Mouse (Mus musculus) ES-E14 (cell line): ENCODE results near the gene Ypel2. TPM values are rescaled to one million over a fixed set of nuclear protein-coding genes. Genes with fewer than 3 reads are reported as not detected.

Experiments
- DNase-seq: peaks from one replicate; pipeline ENCODE4 v3.0.0-alpha.2; 2013; ENCODE audit warnings: low read depth, low spot score
- H3K27ac ChIP-seq: 2 replicates; pipeline ENCODE4 v1.5.1; 2012; ENCODE audit warnings: low read depth, mild to moderate bottlenecking, low read length, moderate library complexity, mixed read lengths; ENCODE audit not compliant: poor library complexity, insufficient read depth, severe bottlenecking
- H3K36me3 ChIP-seq: 2 replicates; pipeline ENCODE4 v1.6.1; 2012; ENCODE audit warnings: mild to moderate bottlenecking, low read length, moderate library complexity, mixed read lengths; ENCODE audit not compliant: control insufficient read depth, poor library complexity, insufficient read depth, severe bottlenecking
- H3K4me1 ChIP-seq, 2 experiments: fragments of 150-350 bp in 1 of 2; sonication (generic) in 1 of 2; 2 replicates each; pipeline ENCODE4 v1.6.1; 2012; ENCODE audit warnings: low read length in 2 of 2, mild to moderate bottlenecking in 1 of 2, mixed read lengths in 1 of 2; ENCODE audit not compliant: control insufficient read depth in 2 of 2, insufficient read depth in 2 of 2, poor library complexity in 1 of 2
- H3K4me3 ChIP-seq, 2 experiments: fragments of 150-350 bp in 1 of 2; sonication (generic) in 1 of 2; 2 replicates each; pipeline ENCODE4 v1.5.1; 2012; ENCODE audit warnings: low read length in 2 of 2, low read depth in 1 of 2, mild to moderate bottlenecking in 1 of 2, mixed read lengths in 1 of 2; ENCODE audit not compliant: insufficient read depth in 1 of 2, poor library complexity in 1 of 2, severe bottlenecking in 1 of 2
- H3K9ac ChIP-seq: 2 replicates; pipeline ENCODE4 v1.6.1; 2012; ENCODE audit warnings: low read depth, mild to moderate bottlenecking, low read length, mixed read lengths; ENCODE audit not compliant: poor library complexity, insufficient read depth, severe bottlenecking
- H3K9me3 ChIP-seq: fragments of 150-350 bp; sonication (generic); 2 replicates; pipeline ENCODE4 v1.6.1; 2012; ENCODE audit warnings: low read depth, mild to moderate bottlenecking, low read length; ENCODE audit not compliant: control insufficient read depth, insufficient read depth
- CHD2 ChIP-seq: IDR thresholded peaks from 2 replicates; pipeline ENCODE4 v1.6.1; 2014; ENCODE audit warnings: mild to moderate bottlenecking, low read depth, low read length, inconsistent platforms
- HCFC1 ChIP-seq: IDR thresholded peaks from 2 replicates; pipeline ENCODE4 v1.6.1; 2012; ENCODE audit warnings: low read length, inconsistent platforms, borderline replicate concordance; ENCODE audit not compliant: insufficient read depth
- MAFK ChIP-seq: IDR thresholded peaks from 2 replicates; pipeline ENCODE4 v1.6.1; 2014; ENCODE audit warnings: mild to moderate bottlenecking, low read depth, low read length, inconsistent platforms; ENCODE audit not compliant: insufficient read depth
- ZC3H11A ChIP-seq: IDR thresholded peaks from 2 replicates; pipeline ENCODE4 v1.6.1; 2012; ENCODE audit warnings: low read depth, mild to moderate bottlenecking, inconsistent platforms, low read length, borderline replicate concordance
- ZNF384 ChIP-seq: IDR thresholded peaks from 2 replicates; pipeline ENCODE4 v1.6.1; 2012; ENCODE audit warnings: low read depth, low read length, inconsistent platforms
- in situ Hi-C, 2 experiments: fragments of 600-800 bp; cut with MboI; formaldehyde crosslinking; loops; one replicate each; pipeline ENCODE4 v1.15.1; 2025; ENCODE audit warnings: low sequenced_read_pairs in 2 of 2, inconsistent platforms in 1 of 2; ENCODE audit not compliant: unreplicated experiment in 2 of 2
- total RNA-seq: library from RNA; depleted of rRNA; stranded (reverse); fragments of 300-350 nt; gene quantifications from 2 replicates; pipeline ENCODE4 v1.2.3, GENCODE M21; 2012

The Ypel2 gene
- total RNA-seq, 1 experiment, result 3.6 TPM

DNA sequence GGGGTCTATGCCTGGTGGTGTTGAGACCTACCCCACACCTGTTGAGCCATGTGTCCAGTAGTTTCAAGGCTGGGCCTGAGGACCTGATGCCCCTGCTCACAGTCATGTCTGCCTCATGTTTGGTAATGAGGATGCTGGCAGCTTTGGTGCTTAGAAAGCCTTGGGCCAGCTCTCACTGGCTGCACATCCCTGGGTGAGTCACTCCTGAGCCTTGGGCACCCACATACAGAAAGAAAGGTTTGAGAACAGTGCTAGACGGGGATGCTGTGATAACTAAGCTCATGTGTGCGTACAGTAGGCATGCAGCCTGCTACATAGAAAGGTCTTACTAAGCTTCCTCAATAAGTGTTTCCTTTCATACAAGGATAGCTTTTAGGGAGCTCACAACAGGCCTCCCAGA lies 40.8 kb downstream of the Ypel2 start:
- no peak for TF ChIP-seq CHD2
- no peak for TF ChIP-seq ZC3H11A
- no peak for TF ChIP-seq HCFC1
- TF ChIP-seq ZNF384, result no peak
- no peak for TF ChIP-seq MAFK
- H3K4me1 ChIP-seq, result peaks cover 0 to 3% of the 10 kb centered on the region in 2 experiments; a peak in 1 of 4 replicates
- no peak overlapping the region for H3K27ac ChIP-seq
- no peaks in the 10 kb centered on the region for H3K9me3 ChIP-seq
- H3K4me3 ChIP-seq, result no peak overlapping the region
- no peaks in the 10 kb centered on the region for H3K36me3 ChIP-seq
- DNase-seq, result no peak
- in situ Hi-C loops, result no loop called here
- no peak overlapping the region for H3K9ac ChIP-seq

DNA sequence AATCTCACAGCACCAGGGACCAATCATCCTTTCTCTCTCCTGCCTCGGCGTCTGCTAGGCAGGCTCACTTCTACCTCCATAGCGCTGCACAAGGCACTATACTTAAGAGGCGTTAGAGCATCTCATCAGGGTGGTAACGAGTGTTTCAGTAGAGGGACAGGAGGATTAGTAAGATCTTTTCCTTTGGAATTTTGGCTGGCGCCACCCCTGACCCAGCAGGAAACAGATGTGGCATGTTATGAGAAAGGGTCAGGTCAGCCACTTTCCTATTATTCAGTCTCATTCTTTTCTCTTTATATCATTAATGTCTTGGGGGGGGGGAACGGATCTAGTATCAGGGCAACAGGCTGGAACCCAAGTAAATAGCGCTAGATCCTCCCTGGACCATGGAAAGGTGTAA lies 41.8 kb downstream of the Ypel2 start:
- no peak overlapping the region for H3K9ac ChIP-seq
- H3K9me3 ChIP-seq, result no peaks in the 10 kb centered on the region
- in situ Hi-C loops, result no loop called here
- peaks cover 0 to 7% of the 10 kb centered on the region in 2 experiments; a peak in 1 of 4 replicates for H3K4me1 ChIP-seq
- TF ChIP-seq MAFK, result no peak
- no peak for TF ChIP-seq CHD2
- TF ChIP-seq ZC3H11A, result no peak
- TF ChIP-seq ZNF384, result no peak
- no peak for TF ChIP-seq HCFC1
- no peak for DNase-seq
- H3K4me3 ChIP-seq, result no peak overlapping the region
- no peak overlapping the region for H3K27ac ChIP-seq
- H3K36me3 ChIP-seq, result no peaks in the 10 kb centered on the region

DNA sequence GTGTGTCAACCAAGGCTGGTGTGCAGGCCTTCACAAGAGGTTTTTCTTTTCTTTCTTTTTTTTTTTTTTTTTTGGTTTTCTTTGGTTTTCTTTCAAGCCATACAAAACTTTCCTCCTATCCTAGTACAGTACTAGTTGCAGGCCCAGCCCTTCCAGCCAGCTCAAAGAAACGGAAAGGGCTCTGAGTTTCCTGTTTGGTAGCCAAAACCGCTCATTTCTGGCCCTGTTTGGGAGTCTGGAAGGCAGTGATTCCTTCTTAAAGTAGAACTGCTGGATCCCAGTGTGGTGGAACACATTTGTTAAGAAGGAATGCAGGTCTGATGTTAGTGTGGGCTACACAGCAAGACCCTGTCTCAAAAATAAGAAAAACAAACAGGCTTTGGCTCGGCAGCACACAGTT lies 43.0 kb downstream of the Ypel2 start:
- H3K9me3 ChIP-seq, result no peaks in the 10 kb centered on the region
- H3K36me3 ChIP-seq, result no peaks in the 10 kb centered on the region
- peaks cover 0 to 7% of the 10 kb centered on the region in 2 experiments; a peak in 1 of 4 replicates for H3K4me1 ChIP-seq
- H3K9ac ChIP-seq, result no peak overlapping the region
- DNase-seq, result no peak
- TF ChIP-seq ZNF384 (no peak), ZC3H11A (no peak), HCFC1 (no peak), CHD2 (no peak), MAFK (no peak)
- in situ Hi-C loops, result no loop called here
- no peak overlapping the region for H3K4me3 ChIP-seq
- H3K27ac ChIP-seq, result no peak overlapping the region

DNA sequence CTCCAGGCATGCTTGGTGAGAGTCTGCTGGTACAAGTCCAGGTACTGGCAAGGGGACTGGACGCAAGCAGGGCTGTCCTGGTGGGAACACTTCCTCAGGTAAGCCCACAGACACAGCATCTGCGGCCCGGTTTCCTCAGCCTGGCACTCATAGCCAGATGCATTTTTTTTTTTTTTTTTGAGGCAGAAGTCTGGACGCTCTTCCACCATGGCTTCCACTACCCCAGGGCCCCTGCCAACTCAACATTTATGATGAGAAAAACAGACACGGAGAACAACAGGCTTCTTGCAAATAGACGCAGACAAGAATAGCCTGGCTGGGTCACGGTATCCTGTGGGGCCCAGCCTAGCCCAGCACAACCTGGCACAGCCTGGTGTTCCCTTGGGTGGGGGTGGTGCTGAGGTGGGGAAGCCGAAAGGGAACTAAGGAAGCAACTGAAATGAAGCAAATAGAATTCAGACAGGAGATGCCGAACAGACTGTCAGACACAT lies 43.5 kb downstream of the Ypel2 start:
- H3K9me3 ChIP-seq, result no peaks in the 10 kb centered on the region
- peaks cover 0 to 7% of the 10 kb centered on the region in 2 experiments; a peak in 1 of 4 replicates for H3K4me1 ChIP-seq
- DNase-seq, result no peak
- H3K36me3 ChIP-seq, result no peaks in the 10 kb centered on the region
- no peak overlapping the region for H3K27ac ChIP-seq
- TF ChIP-seq CHD2 (no peak), MAFK (no peak), ZC3H11A (no peak), ZNF384 (no peak), HCFC1 (no peak)
- no peak overlapping the region for H3K9ac ChIP-seq
- in situ Hi-C loops, result no loop called here
- H3K4me3 ChIP-seq, result no peak overlapping the region
